Mouse (Mus musculus) hindbrain, embryonic 15.5 days (tissue): ENCODE results near the gene Magi1. TPM values are rescaled to one million over a fixed set of nuclear protein-coding genes. Genes with fewer than 3 reads are reported as not detected.

Experiments
- ATAC-seq: fragments of 200-750 bp; cut with Nextera tagmentation; 2 replicates; pipeline ENCODE4 v1.8.0; 2017; ENCODE audit warnings: low read depth, moderate number of reproducible peaks, moderate TSS enrichment; ENCODE audit not compliant: low FRiP score
- H3K27ac ChIP-seq: fragments of 300-500 bp; sonication (generic); replicated peaks from 2 replicates; pipeline ENCODE4 v1.5.1; 2015; ENCODE audit warnings: mild to moderate bottlenecking, inconsistent platforms
- H3K27me3 ChIP-seq: fragments of 300-500 bp; sonication (generic); 2 replicates; pipeline ENCODE4 v1.6.1; 2015; ENCODE audit warnings: control low read depth, inconsistent platforms
- H3K36me3 ChIP-seq: fragments of 300-500 bp; sonication (generic); 2 replicates; pipeline ENCODE4 v1.6.1; 2015; ENCODE audit warnings: control low read depth, inconsistent platforms
- H3K4me1 ChIP-seq: fragments of 300-500 bp; sonication (generic); replicated peaks from 2 replicates; pipeline ENCODE4 v1.6.1; 2015; ENCODE audit warnings: control low read depth, inconsistent platforms
- H3K4me2 ChIP-seq: fragments of 300-500 bp; sonication (generic); 2 replicates; pipeline ENCODE4 v1.6.1; 2015; ENCODE audit warnings: moderate library complexity, mild to moderate bottlenecking, inconsistent platforms
- H3K4me3 ChIP-seq: fragments of 300-500 bp; sonication (generic); 2 replicates; pipeline ENCODE4 v1.5.1; 2015; ENCODE audit warnings: mild to moderate bottlenecking, inconsistent platforms
- H3K9ac ChIP-seq: fragments of 300-500 bp; sonication (generic); 2 replicates; pipeline ENCODE4 v1.6.1; 2015; ENCODE audit warnings: inconsistent platforms
- H3K9me3 ChIP-seq: fragments of 300-500 bp; sonication (generic); 2 replicates; pipeline ENCODE4 v1.6.1; 2016; ENCODE audit warnings: control low read depth, inconsistent platforms
- WGBS: fragments of 180-500 bp; shearing (Covaris S2); methylation state at CpG from one replicate; pipeline ENCODE4 v1.1.7; 2015; 5-methylcytosine and 5-hydroxymethylcytosine counted together
- polyA plus RNA-seq: library from polyadenylated mRNA; unstranded; fragments of >200 nt; fragmentation: Nextera tagmentation; extraction: Ambion mirVana; gene quantifications from 2 replicates; pipeline ENCODE4 v1.2.1, GENCODE M21; 2015

The Magi1 gene
- 30.4 and 31.8 TPM in 2 replicates for polyA plus RNA-seq

GRCm38 (mm10) chr6:94283318-94284061 is at the start of gene Magi1:
Gene Magi1, minus strand, starts transcription at chr6:94283917.
- Histone ChIP-seq H3K27ac (peak within 1 kb of the TSS; percentile 86), H3K4me2 (peak within 1 kb of the TSS; percentile 96), H3K27me3 (no peaks in the 10 kb centered on the region), H3K9me3 (no peaks in the 10 kb centered on the region), H3K4me3 (peak within 1 kb of the TSS; percentile 70), H3K4me1 (peaks cover 31% of the 10 kb centered on the region), H3K9ac (peak within 1 kb of the TSS; percentile 56), H3K36me3 (no peaks in the 10 kb centered on the region)
- peak; percentile 96 for ATAC-seq
- WGBS: under 1% methylated on average over 78 of the region's 86 CpGs

DNA sequence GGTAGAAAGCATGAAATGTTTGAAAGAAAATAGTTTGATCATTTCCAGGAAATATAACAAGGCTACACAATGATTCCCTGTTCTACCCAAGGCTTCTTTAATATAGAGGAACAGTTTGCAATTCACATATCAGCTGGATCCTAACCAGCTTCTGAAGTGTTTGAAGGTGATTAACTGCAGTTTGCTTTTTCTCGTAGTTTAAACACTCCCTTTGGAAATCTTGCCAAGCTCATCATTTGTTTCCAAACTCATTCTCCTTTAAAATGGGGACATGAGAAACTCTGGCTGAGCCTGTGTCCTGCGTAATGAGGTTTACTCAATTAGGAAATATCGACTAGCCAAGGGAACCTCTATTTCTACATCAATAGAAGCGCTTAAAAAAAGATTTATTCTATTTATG is 43.4 kb upstream of the Magi1 start:
- no peak overlapping the region for H3K9ac ChIP-seq
- no peak overlapping the region for H3K4me3 ChIP-seq
- no peaks in the 10 kb centered on the region for H3K27me3 ChIP-seq
- no peak overlapping the region for H3K27ac ChIP-seq
- WGBS: 76% methylated on average over 4 of the region's 4 CpGs
- ATAC-seq: no peak
- H3K4me1 ChIP-seq: no peaks in the 10 kb centered on the region
- H3K9me3 ChIP-seq: no peaks in the 10 kb centered on the region
- no peaks in the 10 kb centered on the region for H3K36me3 ChIP-seq
- H3K4me2 ChIP-seq: no peak overlapping the region

GRCm38 (mm10) chr6:94316886-94317285 is 33.2 kb upstream of the Magi1 start:
- Histone ChIP-seq H3K4me3 (no peak overlapping the region), H3K4me1 (no peaks in the 10 kb centered on the region), H3K36me3 (no peaks in the 10 kb centered on the region), H3K27ac (no peak overlapping the region), H3K9me3 (no peaks in the 10 kb centered on the region), H3K4me2 (no peak overlapping the region), H3K9ac (no peak overlapping the region), H3K27me3 (no peaks in the 10 kb centered on the region)
- WGBS: 85% methylated on average over 3 of the region's 3 CpGs
- ATAC-seq: no peak

- no peak for ATAC-seq
- 74% methylated on average over 7 of the region's 7 CpGs for WGBS
- Histone ChIP-seq H3K27ac (no peak overlapping the region), H3K4me1 (no peaks in the 10 kb centered on the region), H3K9me3 (no peaks in the 10 kb centered on the region), H3K36me3 (no peaks in the 10 kb centered on the region), H3K4me2 (no peak overlapping the region), H3K9ac (no peak overlapping the region), H3K4me3 (no peak overlapping the region), H3K27me3 (no peaks in the 10 kb centered on the region)
Measured at GRCm38 (mm10) chr6:94312285-94312684, 28.6 kb upstream of the Magi1 start.

DNA sequence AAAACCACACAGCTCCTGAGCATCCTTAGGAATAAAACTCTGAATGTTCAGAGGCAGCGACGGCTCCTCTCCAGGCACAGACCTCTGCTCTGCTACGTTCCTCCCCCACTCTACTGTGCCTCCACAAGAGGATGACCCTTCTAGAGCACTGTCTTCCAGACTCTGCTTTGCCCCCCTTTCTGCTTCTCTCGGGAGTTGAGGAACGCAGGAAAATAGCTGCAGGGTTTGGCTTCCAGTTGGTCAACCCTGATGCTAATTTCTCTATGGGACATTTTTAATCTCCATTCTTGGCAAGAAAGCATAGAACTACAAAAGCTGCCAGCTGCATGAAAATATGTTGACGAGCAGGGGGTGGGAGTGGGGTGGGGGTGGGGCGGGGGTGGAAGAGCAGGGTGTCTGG is 24.8 kb upstream of the Magi1 start:
- Histone ChIP-seq H3K4me1 (no peaks in the 10 kb centered on the region), H3K4me2 (no peak overlapping the region), H3K27me3 (no peaks in the 10 kb centered on the region), H3K9ac (no peak overlapping the region), H3K27ac (no peak overlapping the region), H3K4me3 (no peak overlapping the region), H3K9me3 (no peaks in the 10 kb centered on the region), H3K36me3 (no peaks in the 10 kb centered on the region)
- 26% methylated on average over 7 of the region's 7 CpGs for WGBS
- peak; percentile 42; the same call in 1 of the 2 replicates for ATAC-seq

DNA sequence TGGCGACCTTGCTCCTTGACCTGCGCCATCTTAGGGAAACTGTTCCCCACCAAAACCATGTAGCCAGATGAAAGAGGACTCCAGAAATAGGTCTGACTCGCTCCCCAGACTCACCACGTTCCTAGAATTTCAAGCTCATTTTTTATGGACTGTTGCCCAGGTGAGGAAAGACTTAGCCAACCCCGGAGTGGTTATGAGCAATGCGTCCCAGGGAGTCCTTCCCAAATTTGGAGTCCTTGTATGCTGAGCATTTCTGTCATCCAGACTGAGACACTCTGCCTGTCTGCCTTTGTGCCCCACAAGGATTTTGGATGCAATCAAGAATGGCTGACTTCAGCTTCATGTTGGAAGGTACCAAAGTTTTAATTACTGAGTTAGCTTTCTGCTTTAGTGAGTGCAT is 19.8 kb upstream of the Magi1 start:
- no peak overlapping the region for H3K4me2 ChIP-seq
- no peak overlapping the region for H3K9ac ChIP-seq
- H3K36me3 ChIP-seq: no peaks in the 10 kb centered on the region
- H3K27me3 ChIP-seq: no peaks in the 10 kb centered on the region
- ATAC-seq: no peak
- H3K4me3 ChIP-seq: no peak overlapping the region
- H3K9me3 ChIP-seq: no peaks in the 10 kb centered on the region
- no peak overlapping the region for H3K27ac ChIP-seq
- 83% methylated on average over 6 of the region's 6 CpGs for WGBS
- H3K4me1 ChIP-seq: no peaks in the 10 kb centered on the region

DNA sequence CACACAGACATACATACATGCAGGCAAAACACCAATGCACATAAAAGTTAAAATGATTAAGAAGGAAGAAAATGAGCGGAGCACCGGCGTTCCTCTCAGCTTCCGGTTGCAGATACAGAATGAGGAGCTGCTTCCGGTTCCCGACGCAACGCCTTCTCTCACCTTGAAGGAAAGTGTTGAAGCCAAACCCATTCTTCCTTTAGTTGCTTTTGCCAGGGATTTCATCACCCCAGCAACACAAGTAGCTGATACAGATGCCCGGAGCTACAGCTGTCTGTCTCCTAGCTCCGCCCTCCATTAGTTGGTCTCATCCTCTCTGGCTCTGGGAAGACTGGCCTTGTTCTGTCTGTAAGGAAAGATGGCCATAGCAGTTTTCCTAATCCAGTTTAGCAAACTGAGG is 18.1 kb upstream of the Magi1 start:
- no peak overlapping the region for H3K4me2 ChIP-seq
- WGBS: 91% methylated on average over 10 of the region's 10 CpGs
- no peak for ATAC-seq
- H3K27me3 ChIP-seq: no peaks in the 10 kb centered on the region
- no peak overlapping the region for H3K4me3 ChIP-seq
- no peaks in the 10 kb centered on the region for H3K4me1 ChIP-seq
- H3K36me3 ChIP-seq: no peaks in the 10 kb centered on the region
- no peaks in the 10 kb centered on the region for H3K9me3 ChIP-seq
- no peak overlapping the region for H3K9ac ChIP-seq
- H3K27ac ChIP-seq: no peak overlapping the region

DNA sequence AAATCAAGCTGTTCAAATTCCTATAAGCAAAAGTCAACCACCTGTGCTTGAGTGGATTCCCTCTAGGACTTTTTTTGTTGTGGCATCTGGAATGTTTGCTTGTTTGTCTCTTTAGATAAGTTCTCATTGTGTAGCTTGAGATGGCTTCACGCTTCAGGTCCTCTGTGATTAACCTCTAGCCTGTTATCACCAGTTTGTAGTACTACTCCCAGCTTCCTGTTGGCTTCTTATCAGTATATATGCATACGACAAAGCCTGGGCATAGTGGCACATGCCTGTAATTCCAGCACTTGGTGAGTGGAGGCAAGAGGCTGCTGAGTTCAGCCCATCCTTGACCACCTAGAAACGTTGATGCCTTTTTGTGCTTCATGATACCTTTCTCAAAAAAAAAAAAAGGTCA is 16.8 kb upstream of the Magi1 start:
- WGBS: 83% methylated on average over 3 of the region's 3 CpGs
- H3K36me3 ChIP-seq: no peaks in the 10 kb centered on the region
- H3K4me2 ChIP-seq: no peak overlapping the region
- no peaks in the 10 kb centered on the region for H3K27me3 ChIP-seq
- no peak overlapping the region for H3K9ac ChIP-seq
- H3K27ac ChIP-seq: no peak overlapping the region
- no peak overlapping the region for H3K4me3 ChIP-seq
- no peaks in the 10 kb centered on the region for H3K4me1 ChIP-seq
- no peak for ATAC-seq
- no peaks in the 10 kb centered on the region for H3K9me3 ChIP-seq

DNA sequence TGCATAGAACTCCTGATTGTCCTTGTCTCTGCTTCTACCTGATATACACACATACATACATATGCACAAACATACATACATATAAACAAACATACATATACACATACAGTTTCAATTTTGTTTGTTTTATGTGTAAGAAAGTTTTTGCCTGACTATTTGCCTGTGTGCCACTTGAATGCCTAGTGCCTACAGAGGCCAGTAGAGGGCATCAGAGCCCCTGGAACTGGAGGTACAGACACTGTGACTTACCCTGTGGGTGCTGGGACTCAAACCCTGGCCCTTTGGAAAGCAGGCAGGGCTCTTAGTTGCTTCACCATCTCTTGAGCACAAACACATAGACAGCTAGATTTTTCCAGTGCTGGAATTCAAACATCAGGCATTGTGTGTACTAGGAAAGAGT is 3.7 kb upstream of the Magi1 start:
- no peak overlapping the region for H3K27ac ChIP-seq
- H3K4me2 ChIP-seq: no peak overlapping the region
- no peaks in the 10 kb centered on the region for H3K27me3 ChIP-seq
- no peaks in the 10 kb centered on the region for H3K9me3 ChIP-seq
- H3K4me1 ChIP-seq: peaks cover 14% of the 10 kb centered on the region
- no peak overlapping the region for H3K4me3 ChIP-seq
- no peak for ATAC-seq
- no peaks in the 10 kb centered on the region for H3K36me3 ChIP-seq
- H3K9ac ChIP-seq: no peak overlapping the region

DNA sequence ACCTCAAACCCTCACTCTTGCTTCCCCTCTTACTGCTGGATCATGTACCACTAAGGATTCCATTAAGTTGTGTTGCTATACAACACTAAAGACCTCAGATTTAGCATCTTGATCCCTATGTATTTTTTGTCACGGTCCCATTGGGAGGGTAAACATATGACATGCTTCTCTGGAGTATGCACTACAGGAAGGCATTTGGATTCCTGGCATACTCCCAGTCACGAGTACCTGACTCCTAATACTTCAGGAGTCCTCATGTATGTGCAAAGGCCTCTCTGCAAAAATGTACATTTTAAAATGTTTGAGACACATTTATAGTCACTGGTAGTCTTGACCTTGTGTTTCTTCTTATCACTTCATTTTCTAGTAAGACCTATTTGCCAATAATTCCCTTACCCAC is 2.8 kb upstream of the Magi1 start:
- Histone ChIP-seq H3K9ac (no peak overlapping the region), H3K4me1 (peaks cover 23% of the 10 kb centered on the region), H3K4me3 (no peak overlapping the region), H3K4me2 (no peak overlapping the region), H3K9me3 (no peaks in the 10 kb centered on the region), H3K27ac (no peak overlapping the region), H3K36me3 (no peaks in the 10 kb centered on the region), H3K27me3 (no peaks in the 10 kb centered on the region)
- no peak for ATAC-seq
- WGBS: 88% methylated on average over 2 of the region's 2 CpGs

GRCm38 (mm10) chr6:94284089-94284825 is 540 bp upstream of the Magi1 start:
- peak overlapping the region; percentile 37; the same call in 1 of the 2 replicates for H3K9ac ChIP-seq
- peaks cover 31% of the 10 kb centered on the region for H3K4me1 ChIP-seq
- under 1% methylated on average over 44 of the region's 44 CpGs for WGBS
- H3K27ac ChIP-seq: peak overlapping the region; percentile 13; the same call in 1 of the 2 replicates
- H3K4me2 ChIP-seq: peak overlapping the region; percentile 96
- peak; percentile 68 for ATAC-seq
- peak overlapping the region; percentile 70 for H3K4me3 ChIP-seq
- no peaks in the 10 kb centered on the region for H3K9me3 ChIP-seq
- no peaks in the 10 kb centered on the region for H3K36me3 ChIP-seq
- H3K27me3 ChIP-seq: no peaks in the 10 kb centered on the region
